Mouse (Mus musculus): ENCODE measurements around the gene Selenos.
A peak's percentile ranks its signal among the peaks of the same experiment; 100 is the strongest.

The Selenos gene

GRCm38 (mm10) chr7:66120702-66121396, 41.4 kb downstream of the Selenos start:
- no peak for DNase-seq

DNA sequence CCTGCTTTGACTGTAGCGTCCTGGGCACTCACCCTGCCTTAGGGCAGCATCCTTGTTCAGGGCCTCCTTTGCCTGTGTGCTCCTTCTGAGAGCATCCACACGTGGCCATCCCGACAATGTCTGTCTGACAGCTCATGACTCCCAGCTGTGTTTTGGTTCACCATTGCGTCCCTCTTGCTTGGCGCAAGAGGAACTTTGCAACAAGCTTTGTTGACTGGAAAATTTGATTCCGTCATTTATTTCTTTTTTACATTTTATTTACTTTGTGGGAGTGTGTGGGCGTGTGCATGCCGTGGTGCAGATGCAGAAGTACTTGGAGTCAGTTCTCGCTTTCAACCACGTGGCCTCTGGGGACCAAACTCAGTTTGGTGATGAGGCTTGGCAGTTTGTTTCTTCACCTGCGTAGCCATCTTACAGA, 45.1 kb downstream of the Selenos start:
- peak in 1 of 2 experiments; percentile 22 for DNase-seq

DNA sequence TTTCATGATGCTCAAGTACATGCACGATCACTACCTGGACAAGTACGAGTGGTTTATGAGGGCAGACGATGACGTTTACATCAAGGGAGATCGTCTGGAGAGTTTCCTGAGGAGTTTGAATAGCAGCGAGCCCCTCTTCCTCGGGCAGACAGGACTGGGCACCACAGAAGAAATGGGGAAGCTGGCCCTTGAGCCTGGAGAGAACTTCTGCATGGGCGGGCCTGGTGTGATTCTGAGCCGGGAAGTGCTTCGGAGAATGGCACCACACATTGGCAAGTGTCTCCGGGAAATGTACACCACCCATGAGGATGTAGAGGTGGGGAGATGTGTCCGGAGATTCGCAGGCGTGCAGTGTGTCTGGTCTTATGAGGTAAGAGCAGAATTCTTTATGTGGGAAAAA, 45.9 kb downstream of the Selenos start:
- DNase-seq = no peak

GRCm38 (mm10) chr7:66127951-66128645, 48.6 kb downstream of the Selenos start:
- no peak for DNase-seq

DNA sequence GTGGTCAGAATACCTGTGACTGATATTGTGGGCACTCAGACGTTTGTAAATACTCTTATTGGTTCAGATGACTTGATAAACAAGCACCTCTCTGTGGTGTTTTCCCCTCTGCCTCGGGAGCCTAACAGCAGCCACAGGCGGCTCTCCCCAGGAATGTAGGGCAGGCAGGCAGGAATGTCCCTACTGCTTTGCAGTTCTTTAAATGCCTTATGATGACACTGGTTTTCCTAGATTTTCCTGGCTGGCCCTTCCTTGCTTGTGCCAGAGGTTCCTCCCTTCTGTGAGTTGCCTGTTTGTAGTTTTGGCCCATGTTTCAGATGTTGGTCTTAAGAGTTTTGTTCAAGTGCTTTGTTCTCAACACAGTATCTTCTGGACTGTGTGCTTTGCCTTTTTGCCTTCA, 49.4 kb downstream of the Selenos start:
- no peak for DNase-seq

- no peak for DNase-seq
Observed at GRCm38 (mm10) chr7:66130296-66130695, 50.8 kb downstream of the Selenos start.

DNA sequence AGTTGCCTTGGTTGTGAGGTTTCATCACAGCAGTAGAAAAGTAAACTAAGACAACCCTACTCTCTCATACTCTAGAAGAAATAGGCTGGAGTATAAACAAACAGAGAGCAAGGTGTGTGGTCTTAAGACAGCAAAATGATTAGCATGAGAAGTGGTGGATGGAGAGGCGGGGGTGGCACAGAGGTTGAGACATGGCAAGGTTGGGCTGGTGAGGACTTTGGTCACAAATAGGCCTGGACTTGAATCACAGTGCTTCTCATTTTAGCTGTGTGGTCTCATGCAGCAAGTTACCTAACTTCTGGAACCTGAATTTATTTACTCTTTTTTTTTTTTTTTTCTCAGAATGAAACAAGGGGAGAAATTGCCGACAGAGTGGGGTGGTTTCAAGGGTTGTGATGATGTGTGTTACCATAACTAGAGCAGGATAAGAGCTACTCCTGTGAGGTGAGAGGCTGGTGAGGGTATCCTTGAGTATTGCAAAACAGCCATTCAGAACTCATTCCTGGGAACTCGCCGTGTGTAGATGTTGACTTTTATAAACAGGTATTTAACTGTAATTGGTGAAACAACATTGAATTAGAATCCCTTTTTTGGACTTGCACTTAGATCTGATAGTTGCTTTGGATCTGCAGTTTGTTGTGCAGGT, 52.5 kb downstream of the Selenos start:
- no peak for DNase-seq

GRCm38 (mm10) chr7:66134154-66134553, 54.7 kb downstream of the Selenos start:
- no peak for DNase-seq

GRCm38 (mm10) chr7:66135644-66136043, 56.2 kb downstream of the Selenos start:
- no peak for DNase-seq

- no peak for DNase-seq
Observed at GRCm38 (mm10) chr7:66136187-66136586, 56.7 kb downstream of the Selenos start.

DNA sequence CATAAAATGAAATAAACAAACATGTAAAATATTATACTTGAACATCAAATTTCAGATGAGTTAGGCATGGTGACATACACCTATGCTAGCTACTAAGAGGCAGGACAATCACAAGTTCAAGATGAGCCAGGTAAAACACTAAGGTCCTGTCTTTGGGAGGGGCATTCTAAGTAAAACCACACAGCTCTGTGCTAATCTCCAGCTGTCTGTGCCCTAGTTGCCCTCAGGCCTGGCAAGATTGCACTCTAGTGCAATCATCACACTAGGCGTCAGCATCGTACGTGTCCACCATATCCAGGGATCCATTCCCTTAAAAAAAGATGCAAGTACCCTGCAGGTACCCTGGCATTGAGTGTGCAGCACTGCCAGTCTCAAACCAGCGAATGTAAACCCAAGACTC, 57.9 kb downstream of the Selenos start:
- no peak for DNase-seq

DNA sequence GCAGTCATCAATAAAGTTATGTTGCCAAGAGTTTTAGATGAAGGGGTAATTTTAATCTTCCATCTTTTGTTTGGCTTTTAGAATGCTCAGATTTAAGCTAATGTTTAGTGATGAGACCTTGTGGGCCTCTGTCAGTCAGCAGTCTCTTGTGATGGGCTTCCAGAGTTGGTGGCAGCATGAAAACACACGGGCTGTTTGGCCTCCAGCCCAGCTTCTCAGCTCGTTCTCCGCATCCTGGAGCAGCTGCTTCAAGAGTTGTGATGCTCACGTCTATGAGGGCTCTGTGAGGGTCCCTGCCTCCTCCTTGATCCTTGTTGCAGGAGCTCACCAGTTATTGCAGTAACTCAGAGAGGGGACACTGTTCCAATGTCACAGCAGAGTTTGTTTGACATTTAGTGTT, 58.9 kb downstream of the Selenos start:
- DNase-seq = no peak

DNA sequence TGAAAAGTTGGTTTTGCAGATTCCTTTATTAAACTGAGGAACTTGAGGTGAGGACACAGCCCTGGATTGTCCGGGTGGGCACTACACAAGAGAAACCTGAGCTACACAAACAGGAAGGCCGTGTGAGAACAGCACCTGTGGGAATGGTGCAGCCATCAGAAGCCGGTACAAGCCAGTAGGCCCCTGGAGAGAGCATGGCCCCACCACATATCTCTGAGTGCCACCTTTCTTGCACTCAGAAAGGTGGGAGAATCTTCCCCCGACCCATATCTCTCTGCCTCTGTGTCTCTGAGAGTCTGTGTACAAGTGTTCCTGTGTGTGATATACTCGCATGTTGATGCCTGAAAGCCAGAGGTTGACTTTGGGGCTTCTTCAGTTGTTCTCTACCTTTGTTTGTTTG, 59.4 kb downstream of the Selenos start:
- DNase-seq = no peak
